Mouse (Mus musculus): Measurements from ENCODE around the gene Dad1. TPM values are rescaled to one million over a fixed set of nuclear protein-coding genes. Genes with fewer than 3 reads are reported as not detected.

Dad1 gene
- polyA plus RNA-seq, 1 experiment = 309 TPM

DNA sequence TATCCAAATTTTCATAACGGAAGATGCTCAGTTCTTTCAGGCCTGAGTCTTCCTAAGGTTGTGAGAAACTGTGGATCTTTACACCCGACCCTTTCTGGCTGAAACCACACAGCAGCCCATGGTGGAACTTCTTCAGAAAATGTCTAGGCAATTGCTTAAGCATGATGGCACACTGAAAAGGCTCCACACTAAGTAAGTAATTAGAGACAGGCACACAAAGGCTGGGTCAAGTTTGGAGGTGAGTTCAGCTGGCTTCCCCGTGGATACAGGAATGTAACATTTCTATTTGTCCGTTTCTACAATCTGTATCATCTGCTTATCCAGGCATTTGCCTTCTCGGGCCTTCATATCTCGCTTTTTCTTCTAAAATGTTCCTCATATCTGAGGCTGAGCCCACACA lies 66.7 kb downstream of the Dad1 start:
- Histone ChIP-seq H3K27ac (ENCODE audit: insufficient read depth, low read length) (peak overlapping the region; percentile 12; the same call in 1 of the 2 replicates), H3K27me3 (ENCODE audit: control insufficient read depth, insufficient read depth, low read length) (no peaks in the 10 kb centered on the region), H3K4me1 (ENCODE audit: control insufficient read depth, insufficient read depth, insufficient read length) (no peaks in the 10 kb centered on the region), H3K36me3 (ENCODE audit: control insufficient read depth, insufficient read depth, low read length) (no peaks in the 10 kb centered on the region), H3K4me3 (ENCODE audit: extremely low read depth, insufficient read depth, insufficient read length) (no peak overlapping the region)
- no peak for TF ChIP-seq CTCF (IDR thresholded peaks at IDR 0.05; ENCODE audit: extremely low read depth, insufficient read depth, insufficient read length, insufficient replicate concordance)
- no peak for DNase-seq (ENCODE audit: low read depth in 1 of 2, low spot score in 2 of 2)
- 82% methylated on average over 6 of the region's 6 CpGs for WGBS

Other genes starting within 250 kb of the Dad1 start
- gene Abhd4, start 84 bp upstream of the Dad1 start, polyA plus RNA-seq (2012; rRNA removed) = 17.9 and 23.4 TPM in 2 replicates
- gene Olfr49, start 30.8 kb upstream of the Dad1 start, polyA plus RNA-seq (2012; rRNA removed) = not detected in 2 replicates
- 92.7 and 117 TPM in 2 replicates for gene Oxa1l, start 106.7 kb upstream of the Dad1 start, polyA plus RNA-seq (2012; rRNA removed)
- 24.6 and 31.2 TPM in 2 replicates for gene Slc7a7, start 163.7 kb upstream of the Dad1 start, polyA plus RNA-seq (2012; rRNA removed)
- gene Mrpl52, start 172.8 kb upstream of the Dad1 start, polyA plus RNA-seq (2012; rRNA removed) = 221 and 393 TPM in 2 replicates
- 42.0 and 63.2 TPM in 2 replicates for gene Mmp14, start 177.5 kb upstream of the Dad1 start, polyA plus RNA-seq (2012; rRNA removed)
- 154 and 206 TPM in 2 replicates for gene Lrp10, start 210.0 kb upstream of the Dad1 start, polyA plus RNA-seq (2012; rRNA removed)
- 0.22 and 0.40 TPM in 2 replicates for gene Rem2, start 222.0 kb upstream of the Dad1 start, polyA plus RNA-seq (2012; rRNA removed)